Comparison of ENCODE assay signal across 8 mouse cellular contexts in the genomic region with DNA sequence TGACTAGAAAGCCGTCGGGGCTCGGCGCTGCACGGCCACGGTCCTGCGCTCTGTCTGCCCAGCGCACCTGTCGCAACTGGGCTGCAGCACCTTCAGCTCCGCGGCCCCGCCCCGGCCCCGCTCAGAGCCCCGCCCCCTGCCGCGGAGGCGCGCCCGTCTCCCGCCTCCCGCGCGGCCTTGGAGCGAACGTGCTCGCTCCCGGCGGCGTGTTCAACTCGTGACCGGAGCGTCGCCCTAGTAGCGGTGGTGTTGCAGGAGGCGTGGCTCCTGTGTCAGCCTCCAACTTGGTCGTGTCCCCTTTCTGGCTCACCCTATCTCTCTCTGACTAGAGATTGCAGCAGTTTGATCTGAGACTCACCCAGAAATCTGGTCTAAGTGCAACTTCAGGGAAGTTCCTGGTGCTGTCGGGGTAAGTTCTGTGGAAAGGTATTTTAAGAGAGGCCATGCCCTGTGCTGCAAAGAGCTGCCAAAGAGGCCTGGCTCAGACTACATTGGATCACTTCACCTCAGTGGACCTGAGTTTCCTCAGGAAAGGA. TPM values are rescaled to one million over a fixed set of nuclear protein-coding genes. Genes with fewer than 3 reads are reported as not detected.
DNase-seq lines count a peak whose midpoint lies in the region; ATAC-seq and TF ChIP-seq lines count a peak whose summit lies in the region.

A gene (minus strand): TSS at position 123 of the 536 bp plus-strand sequence.

- peak within 1 kb of the TSS; percentile 74 for H3K9ac ChIP-seq in forebrain, embryonic 16.5 days (replicated peaks; ENCODE audit: low read depth, low read length)
- peak within 1 kb of the TSS; percentile 57 for H3K9ac ChIP-seq in lung, embryonic 14.5 days

- peak; percentile 33; the same call in 1 of the 2 replicates for TF ChIP-seq POLR2A in olfactory bulb, adult 2 months (IDR thresholded peaks at IDR 0.05; ENCODE audit: insufficient read depth, low read depth, low read length)
- no peak for TF ChIP-seq POLR2A in thymus, adult 2 months (IDR thresholded peaks at IDR 0.05; ENCODE audit: control insufficient read depth, extremely low read depth, insufficient read depth, low read length, poor library complexity)

- H3K4me2 ChIP-seq in forebrain, embryonic 16.5 days (ENCODE audit: low read length), result peak within 1 kb of the TSS; percentile 75
- peak within 1 kb of the TSS; percentile 97 for H3K4me2 ChIP-seq in lung, embryonic 14.5 days

- H3K36me3 ChIP-seq in forebrain, embryonic 16.5 days (ENCODE audit: control insufficient read depth, insufficient read depth), result no peaks in the 10 kb centered on the region
- H3K36me3 ChIP-seq in lung, embryonic 14.5 days (ENCODE audit: insufficient read depth), result no peaks in the 10 kb centered on the region
- no peaks in the 10 kb centered on the region for H3K36me3 ChIP-seq in thymus, adult 2 months (ENCODE audit: control insufficient read depth, insufficient read depth, low read length)

- WGBS in forebrain, embryonic 16.5 days, result under 1% methylated on average over 38 of the region's 38 CpGs
- WGBS in lung, embryonic 14.5 days, result 0% methylated on average over 38 of the region's 38 CpGs
- WGBS in olfactory bulb, adult 2 months, result 1% methylated on average over 38 of the region's 38 CpGs
- WGBS in thymus, adult 2 months, result under 1% methylated on average over 38 of the region's 38 CpGs

- H3K9me3 ChIP-seq in forebrain, embryonic 16.5 days (ENCODE audit: control insufficient read depth, low read length), result no peaks in the 10 kb centered on the region; the same call in 1 of the 2 replicates
- H3K9me3 ChIP-seq in lung, embryonic 14.5 days (ENCODE audit: low read depth, low read length), result no peaks in the 10 kb centered on the region

- peak; percentile 92 for DNase-seq in ES-CJ7 (ENCODE audit: low read depth, low spot score)
- peak; percentile 84 for DNase-seq in cerebellum, adult 11-12 months
- peak; percentile 84 to 86 for DNase-seq in heart, postnatal 36 days
- peak; percentile 72 to 75 for DNase-seq in layer of hippocampus, adult 2 months (ENCODE audit: low spot score in 2 of 2)
- DNase-seq in lung, embryonic 14.5 days, result peak; percentile 94
- DNase-seq in thymus, adult 2 months, result peak; percentile 77

- intact Hi-C loops in heart, postnatal 36 days (cut with DNase I), result loop anchor here (5.0 kb wide), 1 partner anchor 73 kb away; no protein-coding TSS in a partner anchor

- H3K4me3 ChIP-seq in forebrain, embryonic 16.5 days (replicated peaks; ENCODE audit: low read length), result peak within 1 kb of the TSS; percentile 80
- H3K4me3 ChIP-seq in layer of hippocampus, adult 2 months, result peak within 1 kb of the TSS; percentile 69
- H3K4me3 ChIP-seq in lung, embryonic 14.5 days (ENCODE audit: low read depth, low read length), result peak within 1 kb of the TSS; percentile 71
- H3K4me3 ChIP-seq in olfactory bulb, adult 2 months (ENCODE audit: insufficient read depth, low read depth, low read length), result peak within 1 kb of the TSS; percentile 92
- H3K4me3 ChIP-seq in thymus, adult 2 months (ENCODE audit: control insufficient read depth, insufficient read depth, low read length), result peak within 1 kb of the TSS; percentile 49

- TF ChIP-seq CTCF in layer of hippocampus, adult 2 months (conservative IDR thresholded peaks at IDR 0.05), result no peak
- no peak for TF ChIP-seq CTCF in lung, embryonic 14.5 days (IDR thresholded peaks at IDR 0.05; ENCODE audit: low read depth)
- no peak for TF ChIP-seq CTCF in olfactory bulb, adult 2 months (IDR thresholded peaks at IDR 0.05; ENCODE audit: insufficient read depth, low read depth, low read length)
- no peak for TF ChIP-seq CTCF in thymus, adult 2 months (IDR thresholded peaks at IDR 0.05; ENCODE audit: borderline replicate concordance, control insufficient read depth, extremely low read depth, insufficient read depth, low read length, poor library complexity)

- H3K27ac ChIP-seq in forebrain, embryonic 16.5 days (ENCODE audit: low read length), result 0 out of 2 replicates have a peak within 1 kb of the TSS, but pooled peaks have one; percentile 1
- peak within 1 kb of the TSS; percentile 82 for H3K27ac ChIP-seq in layer of hippocampus, adult 2 months
- H3K27ac ChIP-seq in lung, embryonic 14.5 days (ENCODE audit: low read depth), result peak within 1 kb of the TSS; percentile 50; the same call in 1 of the 2 replicates
- no peak within 1 kb of the TSS for H3K27ac ChIP-seq in olfactory bulb, adult 2 months (ENCODE audit: insufficient read depth, low read depth, low read length)
- no peak within 1 kb of the TSS for H3K27ac ChIP-seq in thymus, adult 2 months (ENCODE audit: control insufficient read depth, insufficient read depth, low read length)

- ATAC-seq in forebrain, embryonic 16.5 days, result peak; percentile 96
- ATAC-seq in lung, embryonic 14.5 days (ENCODE audit: insufficient read depth), result peak; percentile 95

- H3K4me1 ChIP-seq in forebrain, embryonic 16.5 days (replicated peaks; ENCODE audit: control insufficient read depth, insufficient read depth, low read length), result peaks cover 17% of the 10 kb centered on the region
- H3K4me1 ChIP-seq in lung, embryonic 14.5 days (ENCODE audit: insufficient read depth), result no peaks in the 10 kb centered on the region
- 0 out of 2 replicates have a peak, but pooled peaks cover 2% of the 10 kb centered on the region for H3K4me1 ChIP-seq in olfactory bulb, adult 2 months (ENCODE audit: control insufficient read depth, insufficient read depth, low read length)
- peaks cover 7% of the 10 kb centered on the region for H3K4me1 ChIP-seq in thymus, adult 2 months (replicated peaks; ENCODE audit: control insufficient read depth, insufficient read depth, low read length)

- H3K27me3 ChIP-seq in forebrain, embryonic 16.5 days (replicated peaks; ENCODE audit: control insufficient read depth, insufficient read depth, low read length), result no peaks in the 10 kb centered on the region
- no peaks in the 10 kb centered on the region for H3K27me3 ChIP-seq in lung, embryonic 14.5 days (ENCODE audit: insufficient read depth, low read length)
- H3K27me3 ChIP-seq in thymus, adult 2 months (ENCODE audit: control insufficient read depth, insufficient read depth, low read length), result no peaks in the 10 kb centered on the region; the same call in 1 of the 2 replicates

RNA-seq across cellular contexts. Expression of the gene that starts here (rescaled TPM):
- polyA plus RNA-seq in forebrain, embryonic 16.5 days (2015; fragmentation: Nextera tagmentation; extraction: Ambion mirVana), result 38.0 and 43.5 TPM in 2 replicates
- total RNA-seq in heart, postnatal 36 days (2021), result 10 to 100 TPM; 19.9 to 21.0 TPM
- total RNA-seq in layer of hippocampus, adult 2 months (2021), result 10 to 100 TPM; 11.0 to 12.1 TPM
- polyA plus RNA-seq in lung, embryonic 14.5 days (2014; fragmentation: Nextera tagmentation; extraction: Ambion mirVana), result 41.1 and 42.8 TPM in 2 replicates
- 73.2 TPM in 1 of 2 replicates, not detected in the other for polyA plus RNA-seq in olfactory bulb, adult 2 months (2012; ENCODE audit: insufficient read depth, insufficient read length, low replicate concordance, missing spikeins)
- 11.0 and 12.3 TPM in 2 replicates for polyA plus RNA-seq in thymus, adult 2 months (2012; rRNA removed)

Comparison
In these comparisons a context has a peak if more than half of its experiments do, and no peak if none do; other contexts are left out.
1. H3K27ac ChIP-seq: peak in forebrain, embryonic 16.5 days (single experiment), layer of hippocampus, adult 2 months (single experiment) and lung, embryonic 14.5 days (single experiment); none in olfactory bulb, adult 2 months (single experiment) and thymus, adult 2 months (single experiment).
2. Peak in every context shown above with its lines, with median percentiles within 50 percentile points of each other: DNase-seq and H3K4me3 ChIP-seq.